Mouse (Mus musculus) limb, embryonic 10.5 days (tissue): ENCODE data around the gene Vnn3. TPM values are rescaled to one million over a fixed set of nuclear protein-coding genes. Genes with fewer than 3 reads are reported as not detected.

Experiments
- DNase-seq: peaks from one replicate; pipeline ENCODE4 v3.0.0-alpha.2; 2017; ENCODE audit warnings: low spot score
- H3K27ac ChIP-seq: fragments of 300-500 bp; sonication (generic); 2 replicates; pipeline ENCODE4 v1.5.1; 2016; ENCODE audit warnings: mild to moderate bottlenecking
- H3K27me3 ChIP-seq: fragments of 300-500 bp; sonication (generic); 2 replicates; pipeline ENCODE4 v1.6.1; 2016; ENCODE audit warnings: low read depth, mild to moderate bottlenecking; ENCODE audit not compliant: poor library complexity, severe bottlenecking
- H3K36me3 ChIP-seq: fragments of 300-500 bp; sonication (generic); 2 replicates; pipeline ENCODE4 v1.6.1; 2016; ENCODE audit warnings: mild to moderate bottlenecking, moderate library complexity
- H3K4me1 ChIP-seq: fragments of 300-500 bp; sonication (generic); 2 replicates; pipeline ENCODE4 v1.6.1; 2016
- H3K4me3 ChIP-seq: fragments of 300-500 bp; sonication (generic); 2 replicates; pipeline ENCODE4 v1.5.1; 2016; ENCODE audit warnings: mild to moderate bottlenecking, moderate library complexity
- H3K9me3 ChIP-seq: fragments of 300-500 bp; sonication (generic); replicated peaks from 2 replicates; pipeline ENCODE4 v1.6.1; 2016; ENCODE audit warnings: mild to moderate bottlenecking
- WGBS: fragments of 180-500 bp; shearing (Covaris S2); methylation state at CpG from one replicate; pipeline ENCODE4 v1.1.7; 2016; 5-methylcytosine and 5-hydroxymethylcytosine counted together
- polyA plus RNA-seq: library from polyadenylated mRNA; unstranded; fragments of >200 nt; fragmentation: Nextera tagmentation; extraction: Ambion mirVana; gene quantifications from 2 replicates; pipeline ENCODE4 v1.2.1, GENCODE M21; 2016

The Vnn3 gene
- polyA plus RNA-seq, 1 experiment from 2014 or later = not detected

DNA sequence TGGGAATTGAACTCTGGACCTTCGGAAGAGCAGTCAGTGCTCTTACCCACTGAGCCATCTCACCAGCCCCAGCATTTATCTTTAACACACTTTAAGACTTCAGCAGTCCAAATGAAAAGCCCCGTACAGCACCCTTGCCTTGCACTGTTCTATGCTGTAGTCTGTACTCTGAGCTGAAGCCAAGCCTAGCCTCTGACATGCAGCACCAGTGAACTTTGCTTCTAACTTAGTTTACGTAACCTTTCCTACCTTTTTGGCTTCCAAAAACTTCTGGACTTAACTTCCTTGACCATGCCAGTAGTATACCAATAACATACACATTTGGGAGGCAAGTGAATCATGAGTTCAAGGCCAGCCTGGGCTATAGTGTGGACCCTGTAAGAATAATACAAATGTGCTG is 12.4 kb upstream of the Vnn3 start:
- Histone ChIP-seq H3K4me1 (no peaks in the 10 kb centered on the region), H3K9me3 (no peaks in the 10 kb centered on the region), H3K27ac (no peak overlapping the region), H3K4me3 (no peak overlapping the region), H3K36me3 (no peaks in the 10 kb centered on the region), H3K27me3 (no peaks in the 10 kb centered on the region)
- no peak for DNase-seq
- 93% methylated on average over 3 of the region's 3 CpGs for WGBS

DNA sequence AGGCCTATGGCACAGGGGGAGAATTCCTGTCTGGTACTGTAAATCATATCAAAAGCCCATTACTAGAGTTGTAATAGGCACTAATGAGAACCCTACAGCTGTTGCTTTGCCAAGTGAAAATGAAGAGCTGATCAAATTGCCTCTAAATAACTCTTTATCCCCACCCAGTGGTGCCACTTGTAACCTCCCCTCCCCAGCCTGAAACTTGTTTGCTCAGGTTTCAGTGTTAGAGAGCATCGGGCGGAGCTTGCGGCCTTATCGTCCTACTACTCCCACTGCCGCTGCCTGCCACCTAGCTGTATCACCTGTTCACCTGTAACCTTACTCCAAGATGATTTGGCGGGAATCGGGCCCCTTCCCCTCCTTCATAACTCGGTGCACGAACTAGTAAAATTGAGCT is 11.9 kb upstream of the Vnn3 start:
- H3K27me3 ChIP-seq = no peaks in the 10 kb centered on the region
- H3K4me1 ChIP-seq = no peaks in the 10 kb centered on the region
- H3K27ac ChIP-seq = no peak overlapping the region
- H3K36me3 ChIP-seq = no peaks in the 10 kb centered on the region
- no peaks in the 10 kb centered on the region for H3K9me3 ChIP-seq
- no peak overlapping the region for H3K4me3 ChIP-seq
- DNase-seq = no peak
- 34% methylated on average over 9 of the region's 9 CpGs for WGBS

DNA sequence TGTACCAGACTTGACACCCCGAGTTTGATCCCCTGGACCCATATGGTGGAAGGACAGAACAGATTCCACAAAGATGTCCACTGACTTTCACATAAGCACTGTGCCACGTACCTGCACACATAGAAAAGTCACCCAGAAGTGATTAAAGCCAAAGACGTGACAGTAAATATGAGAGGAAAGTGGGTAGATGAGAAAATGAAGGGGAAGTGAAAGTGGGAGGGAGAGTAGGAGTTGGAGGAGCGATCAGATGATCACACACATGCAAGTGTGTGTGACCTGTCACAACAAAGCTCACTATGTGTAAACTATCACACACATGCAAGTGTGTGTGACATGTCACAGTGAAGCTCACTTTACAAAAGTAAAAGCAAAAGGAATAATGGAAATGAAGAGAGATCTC is 10.8 kb upstream of the Vnn3 start:
- no peaks in the 10 kb centered on the region for H3K36me3 ChIP-seq
- no peak for DNase-seq
- WGBS = 91% methylated on average over 4 of the region's 4 CpGs
- no peaks in the 10 kb centered on the region for H3K4me1 ChIP-seq
- no peaks in the 10 kb centered on the region for H3K27me3 ChIP-seq
- H3K9me3 ChIP-seq = no peaks in the 10 kb centered on the region
- H3K4me3 ChIP-seq = no peak overlapping the region
- H3K27ac ChIP-seq = no peak overlapping the region

DNA sequence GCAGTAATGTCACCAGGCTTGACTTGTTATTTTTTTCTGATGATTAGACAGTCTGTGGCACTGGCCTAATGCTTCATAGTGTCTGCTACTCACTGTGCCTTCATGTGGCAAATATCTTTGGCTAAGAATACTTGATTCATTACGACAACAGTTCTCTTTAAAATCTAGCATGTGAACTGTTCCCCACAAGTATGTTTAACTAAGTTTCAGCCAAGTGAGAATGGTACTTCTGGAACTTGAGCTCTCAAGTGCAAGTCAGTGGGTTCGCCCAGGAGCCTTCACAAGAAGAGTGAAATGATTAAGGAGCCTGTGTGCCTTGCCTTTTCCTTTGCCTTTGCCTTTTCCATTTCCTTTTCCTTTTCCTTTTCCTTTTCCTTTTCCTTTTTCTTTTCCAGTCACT is 834 bp downstream of the Vnn3 start:
- Histone ChIP-seq H3K4me3 (no peak overlapping the region), H3K27me3 (no peaks in the 10 kb centered on the region), H3K4me1 (no peaks in the 10 kb centered on the region), H3K9me3 (no peaks in the 10 kb centered on the region), H3K27ac (no peak overlapping the region), H3K36me3 (no peaks in the 10 kb centered on the region)
- DNase-seq = no peak
- 94% methylated on average over 2 of the region's 2 CpGs for WGBS

DNA sequence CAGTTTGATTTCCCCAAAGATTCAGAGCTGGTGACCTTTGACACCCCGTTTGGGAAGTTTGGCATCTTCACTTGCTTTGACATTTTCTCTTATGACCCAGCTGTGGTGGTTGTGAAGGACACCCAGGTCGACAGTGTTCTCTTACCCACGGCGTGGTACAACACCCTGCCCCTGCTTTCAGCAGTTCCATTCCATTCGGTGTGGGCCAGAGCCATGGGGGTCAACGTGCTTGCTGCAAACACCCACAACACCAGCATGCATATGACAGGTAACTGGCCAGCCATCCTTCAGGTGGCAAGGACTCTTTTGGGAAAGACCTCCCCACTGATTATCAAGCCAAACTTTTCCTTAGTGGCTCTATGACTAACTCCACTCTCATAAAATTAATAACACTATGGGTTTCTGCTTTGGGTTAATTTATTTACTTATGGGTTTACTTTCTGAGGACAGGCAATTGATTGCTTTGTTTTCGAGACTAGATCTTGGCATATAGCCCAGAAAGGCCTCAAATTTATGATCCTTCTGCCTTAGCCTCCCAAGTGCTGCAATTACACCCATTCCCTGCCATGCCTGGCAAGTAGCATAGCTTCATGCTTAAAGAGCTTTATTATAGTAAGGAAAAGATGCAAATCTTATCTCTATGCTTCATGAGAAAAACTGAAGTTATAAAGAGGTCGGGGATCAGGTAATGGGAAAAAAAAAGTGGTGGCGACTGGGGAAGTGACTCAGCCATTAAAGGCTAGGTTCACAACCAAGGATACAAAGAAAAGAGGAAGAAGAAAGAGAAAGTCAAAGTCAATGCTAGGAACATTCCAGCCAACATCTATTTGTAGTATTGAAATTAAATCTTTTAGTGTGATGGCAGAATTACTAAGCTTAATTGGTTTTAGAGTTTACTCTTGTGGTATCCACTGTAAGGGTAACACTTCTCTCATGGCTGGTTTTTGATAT is 13.4 kb downstream of the Vnn3 start:
- Histone ChIP-seq H3K27me3 (no peaks in the 10 kb centered on the region), H3K36me3 (no peaks in the 10 kb centered on the region), H3K9me3 (no peaks in the 10 kb centered on the region), H3K4me3 (no peak overlapping the region), H3K27ac (no peak overlapping the region), H3K4me1 (no peaks in the 10 kb centered on the region)
- no peak for DNase-seq
- 88% methylated on average over 9 of the region's 9 CpGs for WGBS

DNA sequence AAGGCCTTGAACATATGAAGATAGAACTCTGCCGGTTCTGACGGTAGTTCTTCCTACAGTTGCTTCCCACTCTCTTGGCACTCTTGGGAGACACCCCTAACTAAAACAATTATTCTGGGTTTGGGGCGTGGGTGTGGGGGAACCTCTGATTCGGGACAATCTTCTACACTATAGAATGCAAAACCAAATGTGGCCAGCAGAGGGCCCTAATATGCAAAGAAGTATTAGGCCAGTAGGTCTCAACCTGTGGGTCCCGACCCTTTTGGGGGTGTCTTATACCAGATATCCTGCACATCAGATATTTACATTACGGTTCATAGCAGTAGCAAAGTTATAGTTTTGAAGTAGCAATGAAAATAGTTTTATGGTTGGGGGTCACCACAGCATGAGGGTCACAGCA is 29.4 kb downstream of the Vnn3 start:
- no peaks in the 10 kb centered on the region for H3K36me3 ChIP-seq
- no peaks in the 10 kb centered on the region for H3K27me3 ChIP-seq
- H3K4me1 ChIP-seq = no peaks in the 10 kb centered on the region
- WGBS = 93% methylated on average over 6 of the region's 6 CpGs
- no peak overlapping the region for H3K27ac ChIP-seq
- no peaks in the 10 kb centered on the region for H3K9me3 ChIP-seq
- H3K4me3 ChIP-seq = no peak overlapping the region
- DNase-seq = no peak

DNA sequence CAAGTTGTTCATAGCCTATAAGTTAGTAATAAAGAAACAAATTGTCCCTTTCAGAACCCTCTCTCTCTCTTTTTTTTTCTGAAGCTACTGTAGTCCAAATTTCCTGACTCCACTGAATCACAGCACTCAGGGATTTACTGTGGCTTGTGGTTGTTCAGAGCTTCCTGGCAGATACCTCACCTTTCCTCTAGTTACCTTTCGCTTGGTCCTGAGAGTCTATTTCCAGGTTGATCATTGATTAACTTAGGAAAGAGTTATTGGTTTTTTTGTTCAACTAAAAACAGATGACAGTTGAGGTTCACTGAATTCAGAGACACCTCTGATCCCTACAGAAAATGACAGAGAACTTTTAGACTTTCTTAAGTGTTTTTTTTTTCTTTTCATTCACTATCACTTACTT is 33.6 kb downstream of the Vnn3 start:
- H3K4me3 ChIP-seq = no peak overlapping the region
- no peaks in the 10 kb centered on the region for H3K27me3 ChIP-seq
- no peaks in the 10 kb centered on the region for H3K9me3 ChIP-seq
- H3K36me3 ChIP-seq = no peaks in the 10 kb centered on the region
- 92% methylated on average over 1 of the region's 1 CpGs for WGBS
- H3K27ac ChIP-seq = no peak overlapping the region
- no peaks in the 10 kb centered on the region for H3K4me1 ChIP-seq
- DNase-seq = no peak

DNA sequence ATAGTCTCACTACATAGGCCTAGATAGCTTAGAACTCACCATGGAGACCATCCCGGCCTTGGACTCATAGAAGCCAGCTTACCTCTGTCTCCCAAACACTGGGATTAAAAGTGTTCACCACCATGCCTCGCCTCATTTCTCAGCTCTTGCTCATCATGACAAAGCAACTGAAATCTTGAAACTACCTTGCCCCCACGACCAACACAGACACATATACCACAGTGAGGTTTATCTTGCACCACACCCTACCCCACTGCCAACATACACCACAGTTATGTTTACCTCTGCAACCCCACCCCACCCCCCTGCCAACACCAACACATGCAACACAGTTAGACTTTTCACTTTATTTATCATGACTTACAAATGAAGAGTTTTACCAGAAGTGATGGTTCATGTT is 34.8 kb downstream of the Vnn3 start:
- 91% methylated on average over 3 of the region's 3 CpGs for WGBS
- Histone ChIP-seq H3K27me3 (no peaks in the 10 kb centered on the region), H3K4me3 (no peak overlapping the region), H3K9me3 (no peaks in the 10 kb centered on the region), H3K4me1 (no peaks in the 10 kb centered on the region), H3K27ac (no peak overlapping the region), H3K36me3 (no peaks in the 10 kb centered on the region)
- DNase-seq = no peak

DNA sequence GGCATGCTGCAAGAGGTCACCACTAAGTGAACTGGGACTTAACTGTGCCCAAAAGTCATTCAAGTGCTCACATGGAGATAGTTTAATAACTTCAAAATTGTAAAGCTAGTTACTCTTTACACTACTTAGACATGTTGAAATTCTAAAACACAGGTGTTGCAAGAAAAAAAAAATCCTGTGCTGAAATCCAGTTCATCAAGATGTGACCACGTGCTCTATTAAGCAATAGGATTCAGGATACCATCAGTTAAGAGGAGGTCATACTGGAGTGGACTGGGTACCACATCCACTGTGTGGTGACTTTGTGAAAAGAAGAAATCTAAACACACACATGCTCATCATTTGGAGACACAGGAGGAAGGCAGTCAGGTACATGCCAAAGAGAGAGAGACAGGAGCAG is 41.7 kb downstream of the Vnn3 start:
- Histone ChIP-seq H3K27ac (no peak overlapping the region), H3K9me3 (no peaks in the 10 kb centered on the region), H3K27me3 (no peaks in the 10 kb centered on the region), H3K36me3 (no peaks in the 10 kb centered on the region), H3K4me3 (no peak overlapping the region), H3K4me1 (peaks cover 6% of the 10 kb centered on the region; the same call in 1 of the 2 replicates)
- WGBS = 91% methylated on average over 1 of the region's 1 CpGs
- no peak for DNase-seq

DNA sequence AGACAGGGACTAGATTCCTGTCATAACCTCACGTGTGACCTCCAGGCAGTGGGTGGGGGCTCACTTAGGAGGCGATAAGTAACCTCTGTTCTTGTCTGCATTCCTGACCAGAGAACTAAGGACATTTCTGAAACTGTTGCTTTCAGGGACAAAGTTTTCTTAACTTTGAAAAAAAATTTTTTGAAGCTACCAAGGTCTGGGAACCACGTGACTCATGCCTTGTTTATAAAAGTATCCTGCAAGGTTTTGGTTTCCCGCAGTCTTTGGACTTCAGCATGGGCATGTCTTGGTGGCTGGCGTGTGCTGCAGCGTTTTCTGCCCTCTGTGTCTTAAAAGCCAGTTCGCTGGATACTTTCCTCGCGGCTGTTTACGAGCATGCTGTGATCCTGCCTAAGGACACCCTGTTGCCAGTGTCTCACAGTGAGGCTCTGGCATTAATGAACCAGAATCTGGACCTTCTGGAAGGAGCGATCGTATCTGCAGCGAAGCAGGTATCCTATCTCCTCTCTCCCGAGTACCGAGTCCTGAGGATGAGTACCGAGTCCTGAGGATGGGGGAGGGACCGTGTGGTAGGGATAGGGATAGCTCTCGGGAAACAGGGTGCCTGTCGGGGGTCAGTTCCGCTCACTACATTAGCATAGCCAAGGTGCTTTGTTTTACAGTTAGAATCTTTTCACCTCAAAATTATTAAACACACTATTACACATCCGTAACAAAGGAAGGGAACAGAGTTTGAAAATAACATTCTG is 43.5 kb downstream of the Vnn3 start, which contains the start of gene Vnn1:
Vnn1 (plus strand) TSS at position 88 of the 749 bp plus-strand sequence.
- H3K4me1 ChIP-seq = peaks cover 6% of the 10 kb centered on the region; the same call in 1 of the 2 replicates
- no peak for DNase-seq
- 33% methylated on average over 21 of the region's 21 CpGs for WGBS
- H3K27me3 ChIP-seq = no peaks in the 10 kb centered on the region
- H3K4me3 ChIP-seq = peak within 1 kb of the TSS; percentile 42
- no peak within 1 kb of the TSS for H3K27ac ChIP-seq
- H3K36me3 ChIP-seq = no peaks in the 10 kb centered on the region
- H3K9me3 ChIP-seq = no peaks in the 10 kb centered on the region

DNA sequence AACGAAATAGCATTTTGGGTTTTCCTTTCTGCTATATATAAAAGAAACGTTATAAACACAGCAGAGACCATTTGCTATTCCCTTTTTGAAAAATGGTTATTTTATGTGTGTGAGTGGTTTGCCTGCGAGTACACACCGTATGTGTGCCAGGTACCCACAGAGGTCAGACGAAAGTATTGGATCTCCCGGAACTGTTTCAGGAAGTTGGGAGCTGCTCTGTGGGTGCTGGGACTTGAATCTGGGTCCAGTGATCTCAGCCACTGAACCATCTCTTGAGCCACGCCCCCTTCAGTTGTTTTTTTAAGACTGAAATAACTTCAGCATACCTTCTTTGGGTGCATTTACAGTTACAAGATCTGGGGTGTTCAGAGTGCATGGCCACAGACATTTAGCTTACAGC is 44.1 kb downstream of the Vnn3 start:
- 84% methylated on average over 7 of the region's 7 CpGs for WGBS
- no peak overlapping the region for H3K4me3 ChIP-seq
- DNase-seq = no peak
- H3K36me3 ChIP-seq = no peaks in the 10 kb centered on the region
- H3K27ac ChIP-seq = no peak overlapping the region
- peaks cover 6% of the 10 kb centered on the region; the same call in 1 of the 2 replicates for H3K4me1 ChIP-seq
- no peaks in the 10 kb centered on the region for H3K27me3 ChIP-seq
- H3K9me3 ChIP-seq = no peaks in the 10 kb centered on the region

DNA sequence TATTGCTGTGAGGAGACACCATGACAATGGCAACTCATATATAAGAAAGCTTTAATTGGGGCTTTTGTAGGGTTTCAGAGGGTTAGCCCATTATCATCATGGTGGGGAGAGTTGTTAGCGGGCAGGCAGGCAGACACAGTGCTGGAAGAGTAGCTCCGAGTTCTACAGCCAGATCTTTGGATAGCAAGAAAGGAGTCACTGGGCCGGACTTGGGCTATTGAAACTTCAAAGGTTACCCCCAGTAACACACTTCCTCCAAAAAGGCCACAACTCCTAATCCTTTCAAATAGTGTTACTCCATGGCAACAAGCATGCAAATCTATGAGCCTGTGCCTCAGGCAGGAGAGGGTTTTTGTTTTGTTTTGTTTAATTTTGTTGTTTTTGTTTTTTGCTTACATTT is 49.9 kb downstream of the Vnn3 start:
- Histone ChIP-seq H3K9me3 (no peaks in the 10 kb centered on the region), H3K27me3 (no peaks in the 10 kb centered on the region), H3K27ac (no peak overlapping the region), H3K36me3 (no peaks in the 10 kb centered on the region), H3K4me3 (no peak overlapping the region), H3K4me1 (no peaks in the 10 kb centered on the region)
- DNase-seq = no peak
- 86% methylated on average over 3 of the region's 3 CpGs for WGBS

DNA sequence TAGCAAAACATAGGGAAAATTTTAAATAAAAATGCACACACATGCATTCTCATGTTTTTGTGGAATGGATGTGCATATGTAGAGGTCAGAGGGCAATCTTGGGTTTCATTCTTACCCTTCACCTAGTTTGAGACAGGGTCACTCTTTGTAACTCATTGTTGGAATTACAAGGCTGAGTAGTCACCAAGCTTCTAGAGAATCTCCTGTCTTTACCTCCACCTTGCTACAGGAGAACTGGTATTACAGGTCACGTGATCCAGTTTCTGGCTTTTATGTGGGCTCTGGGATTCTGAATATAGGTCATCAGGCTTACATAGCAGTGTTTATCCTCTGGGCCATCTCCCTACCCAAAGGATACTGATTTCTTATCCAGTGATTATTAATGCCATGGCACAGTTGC is 54.4 kb downstream of the Vnn3 start:
- Histone ChIP-seq H3K4me3 (no peak overlapping the region), H3K36me3 (no peaks in the 10 kb centered on the region), H3K9me3 (no peaks in the 10 kb centered on the region), H3K27ac (no peak overlapping the region), H3K27me3 (no peaks in the 10 kb centered on the region), H3K4me1 (no peaks in the 10 kb centered on the region)
- no peak for DNase-seq
- 94% methylated on average over 1 of the region's 1 CpGs for WGBS
